Mouse (Mus musculus) activated CD4-positive, CD25-positive, alpha-beta regulatory T cell (primary cell): Measurements from ENCODE around the gene Cmtm2a. TPM values are rescaled to one million over a fixed set of nuclear protein-coding genes. Genes with fewer than 3 reads are reported as not detected.

Experiments
- polyA plus RNA-seq, 2 experiments: library from polyadenylated mRNA; unstranded; fragments of 100-300 nt; shearing (Covaris generic); gene quantifications; one replicate each; pipeline ENCODE4 v1.2.1; 2017

Gene Cmtm2a
- under 1 TPM in 1 of 2 experiments, not detected in 1; 0.48 TPM for polyA plus RNA-seq

DNA sequence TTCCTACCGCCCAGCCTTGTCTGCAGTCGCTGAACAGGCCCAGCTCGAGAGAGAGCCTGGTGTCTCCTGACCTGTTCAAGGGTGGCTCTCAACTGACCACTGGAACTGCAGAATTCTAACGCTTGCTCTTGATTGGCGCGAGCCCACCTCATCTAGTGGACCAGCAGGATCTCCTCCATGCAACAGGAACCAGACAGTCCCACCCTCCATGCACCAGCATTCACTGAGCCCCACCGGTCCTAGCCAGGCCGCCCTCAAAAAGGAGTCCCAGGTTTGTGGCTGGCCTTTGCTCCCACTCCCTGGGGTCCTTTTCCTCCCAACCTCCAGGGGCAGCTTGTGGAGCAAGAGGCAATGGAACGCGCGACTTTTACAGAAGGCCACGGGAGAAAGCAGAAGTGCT, at the start of gene Cmtm2a:
Gene Cmtm2a (minus strand): TSS at position 101 of the 400 bp plus-strand sequence.

GRCm38 (mm10) chr8:104339229-104339982, 46.4 kb upstream of the Cmtm2a start, which contains the start of gene Cmtm3:
Gene Cmtm3, plus strand, starts transcription at chr8:104339410.

GRCm38 (mm10) chr8:104321930-104322329, 28.9 kb upstream of the Cmtm2a start, which contains the start of gene Cmtm2b:
Gene Cmtm2b, plus strand, starts transcription at chr8:104322230.

GRCm38 (mm10) chr8:104321267-104321666, 28.3 kb upstream of the Cmtm2a start, which contains the start of gene Gm11020:
Gene Gm11020, plus strand, starts transcription at chr8:104321567.

DNA sequence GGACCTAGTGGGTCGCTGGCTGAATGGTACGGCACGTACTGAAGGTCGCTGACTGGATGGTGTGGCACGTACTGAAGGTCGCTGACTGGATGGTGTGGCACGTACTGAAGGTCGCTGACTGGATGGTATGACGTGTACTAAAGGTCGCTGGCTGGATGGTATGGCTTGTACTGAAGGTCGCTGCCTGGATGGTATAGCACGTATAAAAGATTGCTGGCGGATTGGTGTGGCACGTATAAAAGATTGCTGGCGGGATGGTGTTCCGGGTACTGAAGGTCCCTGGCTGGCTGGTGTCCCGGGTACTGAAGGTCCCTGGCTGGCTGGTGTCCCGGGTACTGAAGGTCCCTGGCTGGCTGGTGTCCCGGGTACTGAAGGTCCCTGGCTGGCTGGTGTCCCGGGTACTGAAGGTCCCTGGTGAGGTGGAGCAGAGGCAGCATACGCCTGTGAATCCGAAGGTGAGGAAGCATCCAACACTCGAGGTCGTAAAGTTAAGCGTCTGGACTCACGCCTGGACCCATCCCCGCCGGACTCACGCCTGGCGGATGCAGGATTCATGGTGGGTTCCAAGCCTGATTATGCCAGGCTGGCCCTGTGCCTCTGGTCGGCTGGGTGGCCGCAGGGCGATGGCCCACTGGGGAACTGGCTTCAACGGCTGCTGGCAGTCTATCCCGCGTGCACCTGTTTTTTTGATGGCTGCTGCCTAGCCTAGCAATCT, 16.6 kb upstream of the Cmtm2a start, which contains the start of the genes Gm45711 and Cmtm1:
Gene Gm45711 (minus strand): TSS at position 641 of the 715 bp plus-strand sequence.
Gene Cmtm1 (minus strand): TSS at position 705 of the 715 bp plus-strand sequence.

GRCm38 (mm10) chr8:104250439-104251367, 42.3 kb downstream of the Cmtm2a start, which contains the start of gene Cklf:
Gene Cklf, plus strand, starts transcription at chr8:104250861.

DNA sequence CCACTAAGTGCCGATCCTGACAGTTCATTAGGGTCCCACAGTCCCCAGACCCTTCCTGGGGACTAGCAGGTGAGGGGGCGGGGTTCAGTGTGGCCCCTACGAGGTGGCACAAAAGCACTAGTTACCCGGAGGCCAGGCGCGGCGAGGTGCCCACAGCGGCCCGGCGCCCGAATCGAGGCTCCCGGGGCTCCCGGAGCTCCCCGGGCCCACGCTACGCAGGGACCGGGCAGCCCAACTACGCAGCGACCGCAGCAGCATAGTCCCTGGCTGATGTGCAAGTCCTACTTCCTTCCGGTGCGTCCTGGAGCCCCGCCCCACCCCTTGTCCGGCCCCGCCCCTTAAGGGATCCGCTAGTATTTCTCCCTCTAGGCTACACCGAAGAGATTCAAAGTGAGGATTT, 44.7 kb downstream of the Cmtm2a start, which contains the start of gene Tk2:
Gene Tk2 (minus strand): TSS at position 283 of the 400 bp plus-strand sequence.

Other genes starting within 250 kb of the Cmtm2a start
- under 1 TPM; 0.06 to 0.19 TPM for gene Cdh5, start 191.6 kb downstream of the Cmtm2a start, polyA plus RNA-seq
- under 1 TPM in 1 of 2 experiments, not detected in 1; 0.34 TPM for gene Bean1, start 122.7 kb downstream of the Cmtm2a start, polyA plus RNA-seq
- gene Tk2, start 44.6 kb downstream of the Cmtm2a start, polyA plus RNA-seq, result 10 to 100 TPM; 61.4 to 69.4 TPM
- 100 to 1,000 TPM in 1 of 2 experiments, 10 to 100 TPM in 1; 85.6 to 108 TPM for gene Cklf, start 42.3 kb downstream of the Cmtm2a start, polyA plus RNA-seq
- gene Gm45711, start 16.9 kb upstream of the Cmtm2a start, polyA plus RNA-seq, result not detected
- under 1 TPM in 1 of 2 experiments, not detected in 1; 0.31 TPM for gene Cmtm1, start 17.0 kb upstream of the Cmtm2a start, polyA plus RNA-seq
- gene Gm11020, start 28.4 kb upstream of the Cmtm2a start, polyA plus RNA-seq, result not detected
- gene Cmtm2b, start 29.0 kb upstream of the Cmtm2a start, polyA plus RNA-seq, result not detected
- gene Cmtm3, start 46.2 kb upstream of the Cmtm2a start, polyA plus RNA-seq, result 10 to 100 TPM; 20.2 to 24.7 TPM
- gene Cmtm4, start 102.6 kb upstream of the Cmtm2a start, polyA plus RNA-seq, result under 1 TPM; 0.49 to 0.91 TPM
- gene Dync1li2, start 149.9 kb upstream of the Cmtm2a start, polyA plus RNA-seq, result 10 to 100 TPM; 29.0 to 38.0 TPM
- gene Terb1, start 216.7 kb upstream of the Cmtm2a start, polyA plus RNA-seq, result not detected
- 10 to 100 TPM; 72.7 to 85.3 TPM for gene Nae1, start 241.5 kb upstream of the Cmtm2a start, polyA plus RNA-seq
- 1 to 10 TPM; 2.6 to 2.9 TPM for gene Car7, start 241.5 kb upstream of the Cmtm2a start, polyA plus RNA-seq